Mouse (Mus musculus): ENCODE results near the gene Il23r. TPM values are rescaled to one million over a fixed set of nuclear protein-coding genes. Genes with fewer than 3 reads are reported as not detected.

Il23r gene
- total RNA-seq, 1 experiment from 2014 or later = not detected

GRCm38 (mm10) chr6:67437028-67437427 lies 54.6 kb downstream of the Il23r start:
- ATAC-seq (replicated peaks in 1 of 2; ENCODE audit: insufficient read depth in 1 of 2, low FRiP score in 2 of 2, low TSS enrichment in 1 of 2, low read depth in 1 of 2, poor library complexity in 2 of 2, severe bottlenecking in 2 of 2) = no peak

DNA sequence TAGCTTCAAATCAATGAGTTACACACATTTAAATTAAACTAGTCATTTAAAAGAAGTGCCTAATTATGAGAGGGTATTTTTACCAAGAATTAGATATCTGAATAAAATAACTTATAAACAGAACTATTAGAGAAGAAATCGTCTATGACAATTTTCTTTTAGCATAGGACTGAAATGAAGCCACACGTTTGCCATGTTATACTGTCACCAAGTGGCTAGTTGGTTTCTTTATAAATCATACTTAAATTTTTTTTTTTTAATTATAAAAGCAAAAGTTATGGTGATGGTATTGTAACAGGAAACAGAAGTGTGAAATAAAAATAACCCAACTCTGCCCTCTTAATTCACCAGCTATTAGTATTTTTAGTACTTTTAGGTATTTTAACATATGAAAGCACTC lies 55.4 kb downstream of the Il23r start:
- no peak for ATAC-seq (replicated peaks in 1 of 2; ENCODE audit: insufficient read depth in 1 of 2, low FRiP score in 2 of 2, low TSS enrichment in 1 of 2, low read depth in 1 of 2, poor library complexity in 2 of 2, severe bottlenecking in 2 of 2)

DNA sequence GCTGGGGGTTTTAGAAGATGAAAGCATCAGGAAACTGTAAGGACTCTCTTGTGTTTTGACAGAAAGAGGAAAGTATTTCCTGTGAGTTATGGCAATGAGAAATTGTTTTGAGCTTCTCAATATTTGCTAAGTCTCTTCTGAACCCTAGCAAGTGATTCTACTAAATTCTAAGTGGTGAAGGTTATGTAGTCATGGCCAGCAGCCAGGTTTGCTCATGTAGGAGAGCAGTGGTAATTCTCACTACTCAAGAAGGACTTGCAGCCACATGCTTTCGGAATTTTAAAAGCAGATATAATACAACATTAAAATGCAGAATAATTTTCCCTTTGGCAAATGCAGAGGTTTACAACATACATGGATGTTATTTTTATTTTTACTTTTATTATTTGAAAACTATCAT lies 55.9 kb downstream of the Il23r start:
- ATAC-seq (replicated peaks in 1 of 2; ENCODE audit: insufficient read depth in 1 of 2, low FRiP score in 2 of 2, low TSS enrichment in 1 of 2, low read depth in 1 of 2, poor library complexity in 2 of 2, severe bottlenecking in 2 of 2) = no peak

DNA sequence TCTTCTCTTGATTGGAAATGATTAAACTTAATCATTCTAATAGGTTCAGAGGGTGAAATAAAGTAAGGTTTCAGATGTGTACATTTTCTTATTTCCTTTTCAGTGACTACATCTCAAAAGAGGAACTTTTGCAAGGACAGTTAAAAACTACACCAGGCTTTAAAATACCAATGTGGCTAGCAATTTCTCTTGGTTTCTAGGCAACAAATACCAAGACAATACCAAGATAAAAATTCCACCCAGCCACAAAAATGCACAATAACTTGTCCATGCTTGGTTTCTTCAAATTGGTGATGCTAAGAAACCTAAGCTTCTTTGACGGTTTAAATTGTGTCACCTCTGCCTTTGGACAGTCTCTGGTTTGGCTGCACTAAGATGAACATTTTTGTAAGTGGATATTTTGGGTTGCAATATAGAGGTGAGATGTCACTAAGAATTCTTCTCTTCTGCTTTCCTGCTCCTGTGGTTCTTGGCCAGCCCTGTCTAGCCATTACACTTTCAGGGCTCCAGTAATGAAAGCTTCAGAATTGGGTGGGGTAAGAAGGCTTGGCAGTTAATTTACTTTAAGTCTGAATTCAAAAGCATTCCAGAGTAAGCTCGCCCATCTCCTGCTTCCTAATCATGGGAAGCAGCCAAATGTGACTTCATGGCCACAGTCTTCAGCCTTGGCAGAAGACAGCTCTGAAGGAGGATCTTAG lies 56.8 kb downstream of the Il23r start:
- ATAC-seq (replicated peaks in 1 of 2; ENCODE audit: insufficient read depth in 1 of 2, low FRiP score in 2 of 2, low TSS enrichment in 1 of 2, low read depth in 1 of 2, poor library complexity in 2 of 2, severe bottlenecking in 2 of 2) = peak; percentile 62 to 65

DNA sequence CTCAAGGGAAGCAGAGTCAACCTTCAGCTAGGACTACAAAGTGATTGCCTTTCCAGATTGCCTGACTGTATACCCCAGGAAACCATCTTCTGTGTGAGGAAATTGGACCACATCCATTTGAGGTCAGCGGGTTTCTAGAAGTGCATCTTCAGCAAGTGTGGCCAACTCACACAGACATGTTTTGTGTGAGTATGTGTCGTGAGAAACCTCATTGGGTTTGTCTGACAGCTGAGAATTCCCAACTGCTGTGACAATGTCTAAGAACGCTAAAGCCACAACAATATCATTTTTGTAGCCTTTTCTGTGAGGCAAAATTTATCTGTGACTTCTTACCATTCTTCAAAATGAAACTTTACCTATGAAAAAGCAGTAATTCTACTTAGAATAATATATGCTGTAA lies 59.8 kb downstream of the Il23r start:
- no peak for ATAC-seq (replicated peaks in 1 of 2; ENCODE audit: insufficient read depth in 1 of 2, low FRiP score in 2 of 2, low TSS enrichment in 1 of 2, low read depth in 1 of 2, poor library complexity in 2 of 2, severe bottlenecking in 2 of 2)

DNA sequence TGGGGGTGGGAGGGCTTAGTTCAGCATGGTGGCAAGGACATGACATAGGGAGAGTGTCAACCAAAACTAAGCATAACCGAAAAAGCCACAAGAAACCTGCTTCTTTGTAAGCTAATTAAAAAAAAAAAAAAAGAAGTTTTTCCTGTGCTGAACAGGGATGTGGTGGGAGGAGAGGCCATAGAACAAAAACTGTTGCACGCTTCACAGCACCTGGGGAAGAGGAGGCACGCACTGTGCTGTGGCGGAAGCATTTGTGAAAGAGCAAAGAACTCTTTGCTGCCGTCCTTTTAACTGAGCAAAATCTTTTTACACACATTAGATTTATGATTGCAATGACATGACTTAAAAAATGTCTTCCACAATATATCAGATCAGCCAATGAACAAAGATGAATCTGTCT lies 69.9 kb downstream of the Il23r start:
- ATAC-seq (replicated peaks in 1 of 2; ENCODE audit: insufficient read depth in 1 of 2, low FRiP score in 2 of 2, low TSS enrichment in 1 of 2, low read depth in 1 of 2, poor library complexity in 2 of 2, severe bottlenecking in 2 of 2) = no peak

- ATAC-seq (replicated peaks in 1 of 2; ENCODE audit: insufficient read depth in 1 of 2, low FRiP score in 2 of 2, low TSS enrichment in 1 of 2, low read depth in 1 of 2, poor library complexity in 2 of 2, severe bottlenecking in 2 of 2) = peak; percentile 32 to 70; a peak in 3 of 4 replicates
Measured at GRCm38 (mm10) chr6:67416557-67416956, 75.1 kb downstream of the Il23r start.

GRCm38 (mm10) chr6:67415276-67415675 lies 76.4 kb downstream of the Il23r start:
- ATAC-seq (replicated peaks in 1 of 2; ENCODE audit: insufficient read depth in 1 of 2, low FRiP score in 2 of 2, low TSS enrichment in 1 of 2, low read depth in 1 of 2, poor library complexity in 2 of 2, severe bottlenecking in 2 of 2) = peak; percentile 67 to 72

- no peak for ATAC-seq (replicated peaks in 1 of 2; ENCODE audit: insufficient read depth in 1 of 2, low FRiP score in 2 of 2, low TSS enrichment in 1 of 2, low read depth in 1 of 2, poor library complexity in 2 of 2, severe bottlenecking in 2 of 2)
Measured at GRCm38 (mm10) chr6:67413378-67413777, 78.3 kb downstream of the Il23r start.

GRCm38 (mm10) chr6:67405281-67405682 lies 86.4 kb downstream of the Il23r start:
- no peak for ATAC-seq (replicated peaks in 1 of 2; ENCODE audit: insufficient read depth in 1 of 2, low FRiP score in 2 of 2, low TSS enrichment in 1 of 2, low read depth in 1 of 2, poor library complexity in 2 of 2, severe bottlenecking in 2 of 2)

GRCm38 (mm10) chr6:67399551-67399950 lies 92.1 kb downstream of the Il23r start:
- no peak for ATAC-seq (replicated peaks in 1 of 2; ENCODE audit: insufficient read depth in 1 of 2, low FRiP score in 2 of 2, low TSS enrichment in 1 of 2, low read depth in 1 of 2, poor library complexity in 2 of 2, severe bottlenecking in 2 of 2)

- ATAC-seq (replicated peaks in 1 of 2; ENCODE audit: insufficient read depth in 1 of 2, low FRiP score in 2 of 2, low TSS enrichment in 1 of 2, low read depth in 1 of 2, poor library complexity in 2 of 2, severe bottlenecking in 2 of 2) = peak; percentile 98 to 99
Measured at GRCm38 (mm10) chr6:67375982-67376391, 115.7 kb downstream of the Il23r start, which contains the start of gene Il12rb2. Gene Il12rb2 (minus strand): TSS chr6:67376188.

Other genes starting within 250 kb of the Il23r start
- 8.0 and 12.2 TPM in 2 replicates for gene Il12rb2, start 115.7 kb downstream of the Il23r start, total RNA-seq (2017)
- gene Tacstd2, start 43.9 kb upstream of the Il23r start, total RNA-seq (2017) = 16.6 and 17.1 TPM in 2 replicates